Mouse (Mus musculus): ENCODE measurements around the gene Olfr282.
A peak's percentile ranks its signal among the peaks of the same experiment; 100 is the strongest.
"Not testable (repeated sequence)": the region's sequence is repeated elsewhere in the genome, so short reads cannot be mapped to it uniquely, and the experiment has no call there.

Gene Olfr282

DNA sequence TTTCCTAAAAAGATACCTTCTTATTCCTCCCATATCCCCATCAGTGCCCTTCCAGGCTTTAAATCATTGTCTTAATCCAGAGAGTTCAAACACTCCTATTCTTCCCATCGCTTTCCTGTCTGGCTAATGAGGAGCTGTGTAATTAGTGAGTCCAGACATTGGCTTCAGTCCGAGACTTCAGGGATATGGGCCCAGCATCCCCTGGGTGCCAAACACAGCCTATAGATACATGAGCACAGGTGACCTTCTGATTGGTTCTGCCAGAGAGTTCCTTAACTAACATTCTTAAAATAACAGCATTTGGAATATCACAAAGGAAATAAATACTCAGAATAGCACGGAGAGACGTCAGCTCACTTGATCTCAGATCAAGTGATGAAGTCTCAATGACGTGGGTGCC, at the start of gene Olfr282:
Gene Olfr282, plus strand, starts transcription at position 301 of the 400 bp plus-strand sequence.
- not testable (repeated sequence) for DNase-seq (ENCODE audit: low spot score in 2 of 2)

DNA sequence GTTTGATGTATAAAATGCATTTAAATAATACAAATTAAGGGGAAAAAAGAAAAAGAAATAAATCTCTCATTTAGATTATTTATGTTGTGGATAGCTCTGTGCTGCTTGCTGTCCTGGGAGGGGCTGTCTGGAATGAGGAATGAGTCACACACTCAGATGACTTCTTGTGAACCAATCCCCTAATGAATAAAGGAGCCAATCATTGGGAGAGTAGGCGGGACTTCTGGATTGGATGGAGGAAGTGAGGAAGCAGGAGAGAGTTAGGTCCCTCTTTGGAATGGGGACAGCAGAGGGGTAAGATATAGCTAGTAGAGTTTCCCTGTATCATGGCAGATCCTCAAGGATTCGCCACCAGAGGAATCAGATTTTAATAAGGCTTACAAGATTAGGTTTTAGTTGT, 43.4 kb upstream of the Olfr282 start:
- no peak for DNase-seq (ENCODE audit: low spot score in 2 of 2)

DNA sequence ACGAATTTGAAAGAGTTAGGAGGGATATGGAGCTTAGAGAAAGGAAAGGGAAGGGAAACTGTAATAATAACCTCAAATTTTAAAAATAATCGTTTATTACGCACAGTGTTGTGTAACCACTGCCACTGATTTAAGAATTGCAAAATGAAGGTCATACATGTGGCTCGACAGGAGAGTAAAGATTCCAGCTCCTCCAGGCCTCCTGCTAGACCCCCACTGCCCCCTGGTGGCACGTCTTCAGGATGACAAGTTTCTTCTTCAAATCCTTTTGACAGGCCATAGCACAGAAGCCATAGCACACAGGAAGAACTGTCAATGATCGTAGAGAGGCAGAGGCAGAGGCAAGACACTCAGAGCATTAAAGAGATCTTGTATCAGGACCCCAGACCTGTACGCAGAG, 41.2 kb upstream of the Olfr282 start:
- DNase-seq (ENCODE audit: low spot score in 2 of 2): peak in 1 of 2 experiments; percentile 29

DNA sequence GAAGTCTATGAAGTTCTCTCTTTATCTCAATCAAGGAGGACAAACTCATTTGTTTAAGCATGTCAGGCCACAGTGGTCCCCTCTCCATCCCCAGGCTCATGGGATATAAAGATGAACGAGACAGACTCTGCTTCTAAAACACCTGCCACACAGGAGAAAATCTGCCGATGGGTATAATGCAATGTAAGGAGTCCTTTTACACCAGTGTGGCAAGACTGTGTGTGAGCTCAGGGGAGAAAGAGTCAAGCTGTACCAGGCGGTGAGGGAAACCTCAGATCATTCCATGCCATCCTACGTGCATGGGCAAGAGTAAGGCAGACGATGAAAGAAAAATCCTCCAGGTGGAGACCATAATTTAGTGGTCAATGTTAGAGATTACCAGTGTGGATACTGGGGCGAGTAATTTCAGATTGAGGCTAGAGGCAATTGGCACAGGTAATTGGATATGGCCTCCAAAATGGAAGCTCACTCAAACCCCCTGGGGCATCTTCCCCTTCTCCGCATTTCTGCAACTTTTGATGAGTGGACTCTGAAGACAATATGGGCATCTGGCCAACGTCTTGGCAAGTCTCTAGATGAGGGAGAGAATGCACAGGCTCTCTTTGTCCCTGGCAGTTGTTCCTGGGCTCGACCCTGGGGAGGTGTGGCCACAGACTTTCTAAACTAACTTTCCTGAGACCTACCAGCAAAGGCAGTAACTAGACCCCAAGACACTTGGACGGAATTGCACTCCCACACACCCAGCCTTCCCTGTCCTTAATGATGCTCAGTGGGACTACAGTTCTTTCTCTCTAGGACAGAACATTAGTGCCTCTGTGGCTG, 39.7 kb upstream of the Olfr282 start:
- no peak for DNase-seq (ENCODE audit: low spot score in 2 of 2)

DNA sequence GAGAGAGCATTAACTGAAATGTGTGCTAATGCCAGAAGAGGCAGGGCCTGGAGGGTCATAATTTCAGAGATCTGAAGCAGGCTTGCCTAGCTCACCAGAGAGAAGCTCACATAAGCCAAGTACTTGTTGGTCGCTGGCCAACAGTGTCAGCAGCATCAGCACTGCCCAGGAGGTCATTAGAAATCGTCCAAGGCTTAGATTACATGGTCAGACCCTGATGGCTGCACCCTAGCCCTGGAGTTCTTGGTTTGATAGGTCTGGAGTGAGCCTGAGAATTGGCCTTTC, 39.2 kb upstream of the Olfr282 start:
- DNase-seq (ENCODE audit: low spot score in 2 of 2): no peak

DNA sequence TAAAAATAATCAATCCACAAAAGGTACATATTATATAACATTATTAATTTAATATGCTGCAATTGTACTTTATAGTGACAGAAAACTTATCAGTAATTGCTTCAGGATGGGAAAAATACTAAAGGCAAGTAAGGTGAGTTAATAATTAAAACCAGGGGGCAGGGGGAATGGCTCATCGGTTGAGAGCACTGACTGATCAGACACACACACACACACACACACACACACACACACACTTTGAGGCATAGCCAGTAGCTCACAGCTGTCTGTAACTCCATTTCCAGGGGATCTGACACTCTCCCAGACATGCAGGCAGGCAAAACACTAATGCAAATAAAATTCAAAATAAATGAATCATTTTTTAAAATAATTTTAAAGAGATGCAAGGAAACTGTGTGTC, 33.9 kb upstream of the Olfr282 start:
- DNase-seq (ENCODE audit: low spot score in 2 of 2): no peak

DNA sequence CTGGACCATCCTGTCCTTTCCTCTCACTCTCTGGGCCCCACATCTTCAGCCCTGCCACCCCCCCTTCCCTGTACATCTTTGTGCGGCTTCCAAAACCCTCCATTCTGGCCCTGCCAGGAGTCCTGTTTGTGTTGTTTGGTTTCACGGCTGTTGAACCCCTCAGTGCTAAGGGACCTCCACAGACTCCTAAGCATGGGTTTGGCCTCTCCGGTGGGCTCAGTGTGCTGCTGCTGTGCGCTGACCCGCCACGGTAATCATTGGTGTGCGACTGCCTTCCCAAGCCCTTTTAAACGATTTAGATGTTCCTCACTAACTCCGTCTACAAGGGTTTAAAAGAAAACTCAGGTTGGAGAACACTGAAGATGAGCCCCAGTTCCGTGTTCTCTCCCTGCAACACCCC, 28.7 kb upstream of the Olfr282 start:
- DNase-seq (ENCODE audit: low spot score in 2 of 2): no peak

DNA sequence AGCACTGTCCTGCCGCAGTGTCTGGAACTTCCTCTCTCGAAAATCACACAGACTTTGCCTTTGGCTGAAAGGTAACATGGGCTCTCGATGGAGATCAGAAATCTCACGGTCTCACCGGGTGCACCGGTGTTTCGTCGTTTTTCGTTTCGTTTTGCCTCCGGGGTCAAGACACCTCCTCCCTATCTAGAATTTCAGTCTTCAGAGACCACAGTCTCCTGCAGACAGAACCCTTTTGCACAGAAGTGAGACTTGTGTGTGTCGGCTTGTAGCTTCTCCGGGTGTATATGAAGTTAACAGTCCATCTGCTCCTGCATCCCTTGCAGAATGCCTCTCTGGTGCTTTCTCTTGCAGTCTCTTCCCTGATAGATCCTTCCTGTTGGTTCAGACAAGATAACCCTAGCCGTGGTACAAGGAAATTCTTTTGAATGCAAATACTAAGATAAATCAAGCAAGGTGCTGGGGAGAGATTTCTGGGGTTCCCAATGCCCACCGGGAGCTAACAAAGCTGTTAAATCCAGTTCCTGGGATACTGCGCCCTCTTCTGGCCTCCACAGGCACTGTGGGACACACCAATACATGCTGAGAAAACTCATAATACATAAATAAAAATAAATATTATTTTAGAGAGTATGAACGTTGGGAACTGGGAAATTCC, 22.5 kb upstream of the Olfr282 start:
- no peak for DNase-seq (ENCODE audit: low spot score in 2 of 2)

DNA sequence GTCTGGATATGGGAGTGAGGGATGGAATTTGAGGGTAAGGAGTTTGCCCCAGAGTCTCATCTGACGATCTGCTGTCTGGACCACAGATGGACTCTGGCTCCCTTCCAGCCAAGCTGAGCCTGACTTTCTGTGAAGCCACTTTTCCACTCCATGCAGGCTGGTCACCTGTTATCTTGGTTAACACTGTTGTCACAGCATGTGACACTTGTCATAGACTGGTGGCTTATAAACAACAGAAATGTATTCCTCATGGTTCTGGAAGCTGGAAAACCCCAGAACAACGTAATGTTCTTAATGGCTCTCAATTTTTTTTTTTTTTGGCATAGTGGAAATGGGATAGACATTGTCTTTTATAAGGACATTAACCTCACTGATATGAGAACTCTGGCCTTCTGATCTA, 21.4 kb upstream of the Olfr282 start:
- DNase-seq (ENCODE audit: low spot score in 2 of 2): no peak

DNA sequence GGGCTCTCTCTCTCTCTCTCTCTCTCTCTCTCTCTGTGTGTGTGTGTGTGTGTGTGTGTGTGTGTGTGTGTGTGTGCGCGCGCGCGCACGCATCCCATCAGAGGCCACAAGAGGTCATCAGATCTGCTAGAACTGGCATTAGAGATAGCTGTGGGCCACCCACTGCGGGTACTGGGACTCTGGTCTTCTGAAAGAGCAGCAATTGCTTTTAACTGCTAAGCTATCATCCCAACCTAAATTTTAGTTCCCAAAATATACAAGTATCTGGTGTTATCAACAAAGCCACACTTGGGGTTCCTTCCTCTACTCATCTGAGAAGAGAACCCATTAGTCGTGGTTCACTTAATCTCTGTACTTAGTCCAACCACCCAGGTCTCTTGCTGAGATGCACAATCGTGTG, 20.8 kb upstream of the Olfr282 start:
- no peak for DNase-seq (ENCODE audit: low spot score in 2 of 2)

DNA sequence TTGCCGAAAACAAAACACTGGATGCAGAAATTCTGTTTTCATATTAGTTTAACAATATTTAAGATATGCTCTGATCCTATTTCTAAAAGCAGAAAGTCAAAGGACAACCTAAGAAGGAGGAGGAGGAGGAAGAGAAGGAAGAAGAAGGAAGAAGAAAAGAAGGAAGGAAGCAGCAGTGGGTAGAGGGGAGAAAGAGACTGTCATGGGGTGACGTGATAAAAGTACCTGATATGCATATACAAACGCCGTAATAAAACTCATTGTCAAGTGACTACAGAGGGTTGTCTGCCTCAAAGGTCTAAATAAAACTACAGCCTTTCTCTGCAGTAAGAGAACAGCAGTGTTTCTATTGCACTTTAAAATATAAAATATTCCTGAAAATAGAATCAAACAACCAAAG, 15.0 kb upstream of the Olfr282 start:
- no peak for DNase-seq (ENCODE audit: low spot score in 2 of 2)

DNA sequence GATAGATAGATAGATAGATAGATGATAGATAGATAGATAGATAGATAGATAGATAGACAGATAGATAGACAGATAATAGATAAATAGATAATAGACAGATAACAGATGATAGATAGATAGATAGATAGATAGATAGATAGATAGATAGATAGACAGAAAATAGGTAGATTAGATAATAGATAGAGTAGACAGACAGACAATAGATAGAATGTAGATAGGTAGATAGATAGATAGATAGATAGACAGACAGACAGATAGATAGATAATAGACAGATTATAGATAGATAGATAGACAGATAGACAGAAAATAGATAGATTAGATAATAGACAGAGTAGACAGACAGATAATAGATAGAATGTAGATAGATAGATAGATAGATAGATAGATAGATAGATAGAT, 14.2 kb upstream of the Olfr282 start:
- not testable (repeated sequence) for DNase-seq (ENCODE audit: low spot score in 2 of 2)

DNA sequence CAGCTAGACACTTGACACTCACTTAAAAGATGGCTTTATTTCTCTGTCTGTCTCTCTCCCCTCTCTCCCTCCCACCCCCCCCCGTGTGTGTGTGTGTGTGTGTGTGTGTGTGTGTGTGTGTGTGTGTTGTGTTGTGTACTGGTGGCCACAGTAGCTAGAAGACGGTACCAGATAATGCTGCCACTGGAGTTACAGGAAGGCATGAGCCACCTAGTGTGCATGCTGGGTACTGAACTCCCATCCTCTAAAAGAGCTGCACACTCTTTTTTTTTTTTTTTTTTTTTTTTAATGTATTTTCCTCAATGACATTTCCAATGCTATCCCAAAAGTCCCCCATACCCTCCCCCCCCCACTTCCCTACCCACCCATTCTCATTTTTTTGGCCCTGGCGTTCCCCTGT, 13.7 kb upstream of the Olfr282 start:
- not testable (repeated sequence) for DNase-seq (ENCODE audit: low spot score in 2 of 2)

DNA sequence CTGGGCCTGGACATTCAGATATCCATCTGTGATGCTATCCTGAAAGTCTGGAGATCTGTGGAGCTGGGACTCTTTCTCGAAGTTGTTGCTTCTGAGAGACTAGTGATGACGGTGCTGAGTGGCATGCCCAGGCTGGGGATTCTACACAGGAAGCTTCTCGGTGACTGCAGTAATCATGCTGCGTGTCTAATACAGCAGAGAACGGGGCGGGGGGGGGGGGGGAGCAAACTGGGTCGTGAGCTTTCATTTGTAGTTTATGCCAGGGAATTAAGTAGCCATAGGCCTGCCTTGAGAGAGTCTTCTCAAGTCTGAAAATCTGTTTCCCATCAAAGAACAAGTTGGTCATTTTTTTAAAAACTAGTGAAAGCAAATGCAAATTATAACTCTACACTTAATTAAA, 12.9 kb upstream of the Olfr282 start:
- no peak for DNase-seq (ENCODE audit: low spot score in 2 of 2)

DNA sequence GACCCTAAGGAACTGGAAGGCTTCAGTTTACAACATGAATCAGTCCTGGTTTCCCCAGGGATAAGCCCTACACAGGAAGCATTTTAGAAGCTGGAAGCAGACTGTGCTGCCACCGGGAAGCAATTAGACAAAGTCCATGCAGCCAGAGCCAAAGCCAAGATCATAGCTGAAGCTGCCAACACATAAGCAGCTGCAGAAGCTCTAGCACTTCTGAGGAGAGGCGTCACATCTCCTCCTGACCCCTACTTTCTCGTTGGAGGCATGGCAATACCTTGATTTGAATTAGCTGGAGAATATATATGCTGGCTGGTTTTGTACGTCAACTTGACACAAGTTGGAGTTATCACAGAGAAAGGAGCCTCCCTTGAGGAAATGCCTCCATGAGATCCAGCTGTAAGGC, 10.1 kb upstream of the Olfr282 start:
- no peak for DNase-seq (ENCODE audit: low spot score in 2 of 2)

DNA sequence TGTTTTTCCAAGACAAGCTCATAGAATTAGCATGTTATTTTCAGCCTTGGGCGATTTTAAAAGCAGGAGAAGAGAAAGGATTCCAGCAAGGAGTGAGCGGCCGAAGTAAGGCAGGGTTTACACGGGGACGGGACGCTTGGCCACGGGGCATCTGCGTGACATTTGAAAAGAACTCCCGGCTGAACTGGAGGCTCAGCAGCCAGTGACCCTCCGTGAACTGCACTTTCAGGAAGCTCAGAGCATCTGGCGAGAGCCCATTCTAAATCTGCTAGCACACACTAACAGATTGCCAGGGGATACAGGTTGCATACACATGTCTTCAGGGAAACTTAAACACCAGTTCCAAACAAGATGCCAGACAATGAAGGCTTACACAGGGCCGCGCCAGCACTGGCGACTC, 6.7 kb upstream of the Olfr282 start:
- DNase-seq (ENCODE audit: low spot score in 2 of 2): no peak

DNA sequence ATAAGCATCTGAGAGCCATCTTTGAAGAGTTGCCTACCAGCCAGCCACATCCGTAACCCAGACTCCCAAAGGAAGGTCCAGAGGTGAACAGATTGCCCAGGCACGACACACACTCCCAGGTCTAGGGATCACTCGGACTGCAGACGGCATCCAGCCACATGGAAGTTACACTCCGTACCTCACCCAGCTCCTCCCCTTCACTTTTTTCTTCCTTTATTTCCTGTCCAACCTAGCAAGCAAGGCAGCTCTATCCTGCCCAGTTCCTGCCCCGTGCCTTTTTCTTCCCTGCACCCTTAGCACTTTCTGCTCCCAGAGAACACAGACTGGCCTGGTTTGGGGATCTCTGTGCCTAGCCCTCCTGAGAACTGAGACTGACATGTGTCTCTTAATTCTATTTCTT, 6.3 kb upstream of the Olfr282 start:
- no peak for DNase-seq (ENCODE audit: low spot score in 2 of 2)

DNA sequence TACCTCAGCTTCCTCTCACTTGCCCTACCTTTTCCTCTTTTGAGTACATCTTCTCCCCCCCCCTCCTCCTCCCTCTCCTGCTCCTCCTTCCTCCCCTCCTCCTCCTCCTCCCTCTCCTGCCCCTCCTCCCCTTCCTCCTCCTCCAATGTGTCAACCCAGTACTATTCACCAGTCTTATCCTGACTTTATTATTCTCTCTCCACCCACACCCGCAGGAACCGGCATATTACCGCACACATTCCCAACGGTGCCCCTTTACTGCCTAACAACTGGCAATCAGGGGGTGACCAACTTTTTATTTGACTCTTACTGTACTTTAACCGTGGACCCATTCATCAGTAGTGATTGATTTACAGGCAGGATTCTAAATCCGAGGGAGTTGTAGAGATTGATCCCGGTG, 5.8 kb upstream of the Olfr282 start:
- no peak for DNase-seq (ENCODE audit: low spot score in 2 of 2)

DNA sequence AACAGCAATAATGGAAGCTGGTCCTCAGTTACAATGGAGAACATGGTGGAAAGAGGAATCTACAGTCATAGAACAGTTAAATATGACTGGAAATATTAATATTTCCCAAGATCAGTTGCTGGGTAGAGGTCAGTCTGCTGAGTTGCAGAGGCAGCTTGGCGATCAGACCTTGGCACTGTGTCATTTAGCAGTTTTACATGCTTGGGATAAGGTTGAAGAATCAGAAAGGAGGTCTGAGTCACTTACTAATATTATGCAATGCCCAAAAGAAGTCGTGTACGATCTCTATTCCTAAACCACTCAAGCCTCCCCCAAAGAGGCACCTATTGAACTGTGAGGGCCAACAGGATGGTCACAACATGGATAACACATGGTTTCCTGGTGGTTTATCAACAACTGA, 13.5 kb downstream of the Olfr282 start:
- DNase-seq (ENCODE audit: low spot score in 2 of 2): no peak

DNA sequence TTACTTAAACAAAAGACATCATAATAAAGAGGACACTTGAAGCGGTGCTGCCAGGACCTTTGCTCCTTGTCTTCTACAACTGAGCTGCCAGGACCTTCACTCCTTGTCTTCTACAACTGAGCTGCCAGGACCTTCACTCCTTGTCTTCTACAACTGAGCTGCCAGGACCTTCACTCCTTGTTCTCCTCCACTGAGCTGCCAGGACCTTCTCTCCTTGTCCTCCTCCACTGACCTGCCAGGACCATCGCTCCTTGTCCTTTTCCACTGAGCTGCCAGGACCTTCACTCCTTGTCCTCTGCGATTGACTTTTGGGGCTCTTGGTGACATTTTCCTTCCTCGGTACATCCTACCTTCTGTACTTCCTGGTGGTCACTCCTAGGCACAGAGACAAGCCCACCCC, 17.5 kb downstream of the Olfr282 start:
- no peak for DNase-seq (ENCODE audit: low spot score in 2 of 2)

DNA sequence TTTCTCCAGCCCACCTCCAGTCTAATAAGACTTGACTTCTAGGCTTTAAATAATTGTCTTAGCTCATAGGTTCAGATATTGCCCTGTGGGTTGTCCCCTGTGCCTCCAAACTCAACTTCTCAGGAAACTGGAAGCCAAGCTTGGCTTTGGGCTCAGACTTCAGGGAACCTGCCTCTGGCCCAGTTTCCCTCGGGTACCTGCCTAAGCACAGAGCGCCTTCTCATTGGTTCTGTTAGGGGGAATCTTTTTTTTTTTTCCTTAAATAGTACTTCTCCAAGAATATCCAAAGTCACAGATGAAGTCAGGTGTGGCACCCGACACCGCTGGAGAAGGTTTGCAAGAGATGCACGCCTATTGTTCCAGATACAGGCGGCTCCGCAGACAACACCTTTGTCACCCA, 21.3 kb downstream of the Olfr282 start, which contains the start of gene Olfr281:
Gene Olfr281, plus strand, starts transcription at position 301 of the 400 bp plus-strand sequence.
- DNase-seq (ENCODE audit: low spot score in 2 of 2): no peak

DNA sequence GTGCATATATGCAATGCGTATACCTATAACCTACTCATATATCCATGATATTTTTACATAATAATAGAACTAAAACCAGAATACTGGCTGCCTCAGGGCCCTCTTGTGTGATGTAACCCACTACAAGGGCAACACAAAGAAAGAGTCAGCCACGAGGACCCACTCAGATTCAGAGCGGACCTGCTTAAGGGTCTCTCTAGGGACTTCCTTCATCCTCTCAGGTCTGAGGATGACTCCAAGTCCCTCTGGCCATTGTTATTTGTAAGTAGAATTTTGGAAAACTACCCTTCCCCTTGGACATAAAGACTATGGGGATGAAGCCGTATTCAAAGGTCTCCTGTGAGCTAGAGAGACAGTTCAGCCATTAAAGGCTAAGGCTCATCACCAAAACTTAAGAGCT, 38.6 kb downstream of the Olfr282 start, which contains the start of gene OR5BS1P:
Gene OR5BS1P, plus strand, starts transcription at position 301 of the 400 bp plus-strand sequence.
- no peak for DNase-seq (ENCODE audit: low spot score in 2 of 2)

DNA sequence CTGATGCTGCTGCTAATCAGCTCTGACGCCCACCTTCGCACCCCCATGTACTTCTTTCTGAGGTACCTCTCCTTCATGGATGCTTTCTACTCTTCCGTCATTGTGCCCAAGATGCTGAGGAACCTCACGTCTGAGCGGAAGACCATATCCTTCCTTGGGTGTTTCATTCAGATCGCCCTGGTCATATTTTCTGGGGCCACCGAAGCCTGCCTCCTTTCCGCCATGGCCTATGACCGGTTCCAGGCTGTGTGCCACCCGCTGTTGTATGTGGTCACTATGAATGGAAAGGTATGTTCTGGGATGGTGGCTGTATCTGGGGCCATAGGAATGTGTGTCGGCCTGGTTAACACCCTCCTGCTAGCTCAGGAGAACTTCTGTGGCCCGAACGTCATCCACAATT, 40.5 kb downstream of the Olfr282 start:
- no peak for DNase-seq (ENCODE audit: low spot score in 2 of 2)

DNA sequence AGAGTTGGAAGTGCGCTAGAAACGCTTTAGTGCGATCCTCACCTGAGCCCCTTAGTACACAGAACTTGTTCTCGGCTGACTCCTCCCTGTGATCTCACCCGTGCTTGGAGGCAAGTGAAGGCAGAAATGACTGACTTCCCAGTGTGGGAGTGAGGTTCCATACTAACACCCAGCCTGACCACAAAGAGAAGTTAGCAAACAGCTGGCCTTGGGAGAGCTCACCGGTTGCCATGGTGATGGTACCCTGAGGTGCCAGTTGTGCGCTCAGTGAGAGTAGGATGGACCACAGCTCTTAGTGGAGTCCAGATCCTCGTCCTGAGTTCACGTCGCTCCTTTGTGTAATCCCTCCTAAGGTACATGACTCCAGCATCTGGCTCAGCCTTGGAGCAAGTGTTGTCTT, 43.9 kb downstream of the Olfr282 start:
- DNase-seq (ENCODE audit: low spot score in 2 of 2): no peak

Data from spleen, postnatal 14 days (tissue).